Mouse (Mus musculus) large intestine, adult 2 months (tissue): ENCODE measurements around the gene Spg7. TPM values are rescaled to one million over a fixed set of nuclear protein-coding genes. Genes with fewer than 3 reads are reported as not detected.
"Not testable (repeated sequence)": the region's sequence is repeated elsewhere in the genome, so short reads cannot be mapped to it uniquely, and the experiment has no call there.

Experiments used
- DNase-seq: peaks from one replicate; pipeline ENCODE4 v3.0.0-alpha.2; 2012; ENCODE audit warnings: low read depth, low spot score
- WGBS: fragments of 180-500 bp; shearing (Covaris S2); methylation state at CpG from one replicate; pipeline ENCODE4 v1.1.7; 2018; 5-methylcytosine and 5-hydroxymethylcytosine counted together
- polyA plus RNA-seq: library from polyadenylated mRNA; depleted of rRNA; stranded (reverse); fragments of >200 nt; gene quantifications from 2 replicates; pipeline ENCODE4 v1.2.3, GENCODE M21; 2012; rRNA removed

Gene Spg7
- 70.5 and 105 TPM in 2 replicates for polyA plus RNA-seq

GRCm38 (mm10) chr8:123062721-123063120 lies at the start of gene Spg7:
TSS of gene Spg7 (plus strand) at chr8:123062942.
- 61% methylated on average over 7 of the region's 7 CpGs for WGBS
- DNase-seq, result no peak

GRCm38 (mm10) chr8:123014429-123014828 lies 48.3 kb upstream of the Spg7 start:
- 36% methylated on average over 7 of the region's 7 CpGs for WGBS
- DNase-seq, result no peak

DNA sequence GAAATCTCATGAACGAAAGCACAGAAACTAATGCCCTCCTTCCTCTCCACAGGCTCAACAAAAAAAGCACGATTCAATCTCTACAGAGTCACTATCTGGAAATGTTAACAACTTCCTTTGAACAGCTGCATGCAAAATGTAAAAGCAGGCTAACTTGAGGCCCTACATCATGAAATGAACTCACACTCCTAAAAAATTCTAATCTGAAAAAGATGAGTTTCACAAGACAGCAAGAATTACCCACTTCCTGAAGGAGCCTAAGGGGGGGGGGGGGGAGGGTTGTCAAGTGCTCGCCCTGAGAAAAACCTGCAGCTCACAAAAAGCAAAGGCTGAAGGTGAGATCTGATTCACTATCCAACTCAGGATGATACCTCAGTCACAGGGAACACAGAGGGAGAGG lies 47.7 kb upstream of the Spg7 start:
- DNase-seq, result no peak
- 25% methylated on average over 3 of the region's 3 CpGs for WGBS

GRCm38 (mm10) chr8:123017143-123017542 lies 45.6 kb upstream of the Spg7 start:
- no peak for DNase-seq
- 43% methylated on average over 4 of the region's 4 CpGs for WGBS

DNA sequence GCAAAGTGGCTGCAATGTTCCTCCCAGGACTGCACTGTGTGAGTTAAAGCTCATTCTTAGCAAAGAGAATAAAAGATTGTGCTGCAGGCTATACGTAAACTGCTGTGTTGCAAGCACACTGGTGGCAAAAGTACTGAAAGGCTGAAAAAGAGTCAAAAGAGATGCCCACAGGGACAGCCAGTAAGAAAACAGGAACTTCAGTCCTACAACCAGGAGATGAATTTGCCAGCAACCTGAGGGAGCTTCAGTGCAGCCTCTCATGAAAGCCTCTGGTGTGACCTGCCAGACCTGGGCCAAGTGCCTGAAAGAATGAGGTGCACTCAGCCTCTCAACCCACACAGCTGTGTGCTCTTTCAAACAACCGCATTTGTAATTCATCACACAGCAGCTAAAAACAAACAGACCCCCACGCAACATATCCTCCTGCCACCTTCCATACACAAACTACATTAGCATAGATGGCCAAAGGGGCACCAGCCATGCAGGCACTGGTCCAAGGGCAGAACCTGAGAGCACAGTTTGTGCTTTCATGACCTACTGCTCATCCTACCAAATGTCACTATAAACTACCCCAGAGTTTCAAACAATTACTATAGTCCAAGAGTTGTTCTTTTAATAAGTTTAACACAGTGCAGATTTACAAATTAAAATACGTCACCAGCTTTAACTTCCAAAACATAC lies 44.1 kb upstream of the Spg7 start:
- no peak for DNase-seq
- WGBS, result 55% methylated on average over 4 of the region's 4 CpGs

DNA sequence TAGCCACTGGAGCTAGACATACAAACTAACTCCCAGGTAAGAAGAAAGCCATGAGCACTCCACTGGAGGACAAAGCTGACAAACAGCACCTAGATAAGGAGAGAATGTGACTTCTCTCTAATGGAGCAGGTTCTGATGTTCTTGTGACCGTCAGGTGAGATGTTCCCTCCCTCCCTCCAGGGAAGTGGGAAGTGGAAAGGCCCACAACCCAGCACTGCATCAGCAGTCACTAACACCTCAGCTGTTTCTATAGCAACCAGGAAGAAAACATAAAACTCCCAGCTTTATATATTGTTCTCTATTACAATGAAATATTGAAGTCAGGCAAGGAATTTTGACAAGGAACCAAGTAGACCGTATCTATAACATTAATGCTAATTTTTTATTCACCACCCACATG lies 42.7 kb upstream of the Spg7 start:
- no peak for DNase-seq
- WGBS, result 31% methylated on average over 2 of the region's 2 CpGs

DNA sequence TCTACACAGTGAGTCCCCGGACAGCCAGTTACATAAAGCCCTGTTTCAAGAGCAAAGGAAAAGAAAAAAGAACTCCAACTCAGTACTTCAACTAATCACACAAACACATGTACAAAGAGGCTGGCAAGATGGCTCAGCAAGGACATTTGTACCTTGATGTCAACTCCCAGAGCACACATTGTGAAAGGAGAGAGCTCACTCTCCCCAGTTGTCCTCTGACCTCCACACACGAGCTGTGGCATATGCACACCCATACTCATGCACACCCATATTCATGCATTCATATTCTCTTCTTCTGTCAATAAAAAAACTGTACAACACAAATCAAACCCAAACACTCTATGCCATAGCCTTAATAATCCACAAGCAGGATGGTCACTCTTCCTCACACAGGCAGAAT lies 41.9 kb upstream of the Spg7 start:
- DNase-seq, result no peak

GRCm38 (mm10) chr8:123021259-123021658 lies 41.5 kb upstream of the Spg7 start:
- no peak for DNase-seq
- WGBS, result 21% methylated on average over 1 of the region's 1 CpGs

More for the DNA sequence above, 41.9 kb upstream of the Spg7 start:
- 40% methylated on average over 2 of the region's 2 CpGs for WGBS

DNA sequence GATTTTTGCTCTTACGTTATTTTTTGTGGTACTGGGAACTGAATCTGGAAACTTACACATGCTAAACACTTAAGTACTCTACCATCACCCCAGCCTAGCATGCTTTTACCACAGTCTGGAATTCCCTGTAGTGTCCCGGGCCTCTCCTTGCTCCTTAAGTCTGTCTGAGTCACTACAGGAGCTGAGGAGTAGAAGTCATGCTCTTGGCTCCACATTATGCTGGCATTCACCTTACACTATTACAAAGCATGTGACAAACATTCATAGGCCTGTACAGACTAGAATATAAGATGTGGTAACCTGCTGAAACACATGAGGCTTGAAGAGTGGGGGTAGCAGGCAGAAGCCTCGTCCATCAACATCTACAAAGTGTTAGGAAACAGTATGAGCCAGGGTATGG lies 40.0 kb upstream of the Spg7 start:
- no peak for DNase-seq
- 43% methylated on average over 3 of the region's 3 CpGs for WGBS

GRCm38 (mm10) chr8:123024226-123024625 lies 38.5 kb upstream of the Spg7 start:
- 94% methylated on average over 2 of the region's 2 CpGs for WGBS

GRCm38 (mm10) chr8:123025951-123026351 lies 36.8 kb upstream of the Spg7 start:
- 50% methylated on average over 3 of the region's 3 CpGs for WGBS
- no peak for DNase-seq

More at GRCm38 (mm10) chr8:123024226-123024625, 38.5 kb upstream of the Spg7 start:
- DNase-seq, result no peak

DNA sequence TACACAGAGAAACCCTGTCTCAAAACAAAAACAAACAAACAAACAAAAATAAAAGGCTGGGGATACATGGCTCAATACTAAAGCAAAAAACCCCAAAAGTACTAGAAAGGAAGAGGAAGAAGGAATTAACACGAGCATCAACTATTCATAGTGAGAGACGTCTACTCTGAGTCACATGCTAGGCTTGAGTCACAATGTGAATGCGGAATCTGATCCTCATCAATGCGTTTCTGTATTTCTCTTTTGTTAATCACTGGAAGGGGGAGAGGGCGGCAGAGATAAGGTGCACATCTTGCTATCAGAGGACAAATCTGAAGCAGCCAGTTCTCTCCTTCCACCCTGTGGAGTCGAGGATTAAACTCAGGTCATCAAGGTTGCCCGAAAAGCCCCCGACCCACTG lies 35.0 kb upstream of the Spg7 start:
- 84% methylated on average over 8 of the region's 8 CpGs for WGBS
- no peak for DNase-seq

DNA sequence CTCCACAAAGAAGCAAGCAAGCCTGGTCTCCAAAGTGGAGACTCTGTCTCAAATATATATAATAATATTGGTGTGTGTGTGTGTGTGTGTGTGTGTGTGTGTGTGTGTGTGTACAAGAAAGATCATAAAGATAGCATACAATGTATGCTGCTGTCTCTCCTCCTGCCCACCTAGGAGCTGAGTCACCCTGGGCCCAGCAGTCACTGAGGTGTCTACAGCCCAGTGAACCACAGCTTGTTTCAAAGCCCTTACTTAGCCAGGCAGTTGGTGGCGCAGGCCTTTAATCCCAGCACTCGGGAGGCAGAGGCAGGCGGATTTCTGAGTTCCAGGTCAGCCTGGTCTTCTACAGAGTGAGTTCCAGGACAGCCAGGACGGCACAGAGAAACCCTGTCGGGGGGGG lies 32.7 kb upstream of the Spg7 start:
- WGBS, result 64% methylated on average over 5 of the region's 5 CpGs
- DNase-seq, result not testable (repeated sequence)

GRCm38 (mm10) chr8:123031321-123031978 lies 31.3 kb upstream of the Spg7 start:
- DNase-seq, result no peak
- WGBS, result 38% methylated on average over 7 of the region's 7 CpGs

DNA sequence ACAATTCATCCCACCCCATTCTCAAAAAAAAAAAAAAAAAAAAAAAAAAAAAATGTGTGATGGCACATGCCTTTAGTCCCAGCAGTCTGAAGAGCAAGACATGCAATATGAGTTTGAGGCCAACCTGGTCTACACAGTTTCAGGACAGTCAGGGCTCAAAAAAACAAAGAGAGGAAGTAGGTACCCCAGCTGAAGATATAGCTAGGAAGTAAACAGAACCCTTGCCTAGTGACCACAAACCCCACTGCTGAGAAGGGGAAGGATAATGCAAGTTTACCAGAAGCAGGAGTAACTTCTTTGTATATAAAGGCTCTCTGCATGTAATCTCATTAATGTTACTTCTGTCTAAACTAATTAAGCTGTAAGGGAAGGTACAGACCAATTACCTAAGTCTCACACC lies 30.0 kb upstream of the Spg7 start:
- DNase-seq, result no peak

DNA sequence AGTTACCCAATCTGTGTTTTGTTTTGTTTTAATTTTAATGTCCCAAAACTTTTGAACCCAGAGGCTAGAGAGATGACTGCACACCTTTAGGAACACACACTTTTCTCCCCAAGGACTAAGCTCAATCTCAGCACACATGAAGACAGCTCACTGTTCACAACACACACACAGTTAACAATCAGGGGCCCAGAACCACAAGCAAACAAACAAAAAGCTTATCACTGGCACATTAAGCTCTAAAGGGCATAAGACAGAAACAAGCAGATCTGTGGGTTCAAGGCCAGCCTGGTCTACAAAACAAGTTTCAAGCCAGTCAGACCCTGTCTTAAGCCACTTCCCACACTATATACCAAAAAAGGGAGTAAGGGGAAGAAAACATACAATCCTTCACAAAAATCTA lies 29.3 kb upstream of the Spg7 start:
- no peak for DNase-seq

- WGBS, result 47% methylated on average over 6 of the region's 6 CpGs
- no peak for DNase-seq
These were observed 28.6 kb upstream of the Spg7 start for GRCm38 (mm10) chr8:123034171-123034570.

- 8% methylated on average over 3 of the region's 3 CpGs for WGBS
- no peak for DNase-seq
These were observed 25.8 kb upstream of the Spg7 start for GRCm38 (mm10) chr8:123036956-123037355.

- DNase-seq, result no peak
- WGBS, result 56% methylated on average over 11 of the region's 11 CpGs
These were observed 25.3 kb upstream of the Spg7 start for GRCm38 (mm10) chr8:123037487-123037886.

DNA sequence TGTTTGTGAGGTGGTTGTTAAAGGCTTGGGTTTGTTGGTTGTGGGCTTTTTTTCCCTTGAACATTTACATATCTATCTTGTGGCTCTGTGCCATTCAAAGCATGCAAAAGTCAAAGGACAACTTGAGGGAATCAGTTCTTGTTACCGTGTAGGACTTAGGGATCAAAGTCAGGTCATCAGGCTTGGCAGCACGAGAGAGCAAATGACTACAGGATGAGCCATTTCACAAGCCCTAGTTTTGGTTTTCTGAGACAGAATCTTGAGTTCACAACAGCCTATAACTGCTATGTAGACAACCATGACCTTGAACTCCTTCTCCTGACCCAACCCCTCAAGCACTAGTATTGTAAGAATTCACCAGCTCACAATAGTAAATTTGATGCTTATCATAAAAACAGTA lies 24.4 kb upstream of the Spg7 start:
- 6% methylated on average over 2 of the region's 2 CpGs for WGBS
- DNase-seq, result no peak

GRCm38 (mm10) chr8:123039376-123040109 lies 23.2 kb upstream of the Spg7 start:
- 48% methylated on average over 11 of the region's 11 CpGs for WGBS
- no peak for DNase-seq
